Mouse (Mus musculus) midbrain, embryonic 11.5 days (tissue): ENCODE measurements around the gene Itga2b. TPM values are rescaled to one million over a fixed set of nuclear protein-coding genes. Genes with fewer than 3 reads are reported as not detected.

Source experiments
- ATAC-seq: fragments of 200-750 bp; cut with Nextera tagmentation; 2 replicates; pipeline ENCODE4 v1.8.0; 2017; ENCODE audit warnings: moderate TSS enrichment, moderate library complexity; ENCODE audit not compliant: low FRiP score
- DNase-seq: peaks from one replicate; pipeline ENCODE4 v3.0.0; 2015; ENCODE audit warnings: low spot score; ENCODE audit errors: missing footprints
- H3K27ac ChIP-seq: fragments of 300-500 bp; sonication (generic); 2 replicates; pipeline ENCODE4 v1.5.1; 2014; ENCODE audit warnings: low read depth, low read length
- H3K27me3 ChIP-seq: fragments of 300-500 bp; sonication (generic); 2 replicates; pipeline ENCODE4 v1.6.1; 2014; ENCODE audit warnings: mild to moderate bottlenecking, low read length, moderate library complexity, mixed read lengths; ENCODE audit not compliant: control insufficient read depth, insufficient read depth
- H3K36me3 ChIP-seq: fragments of 300-500 bp; sonication (generic); 2 replicates; pipeline ENCODE4 v1.6.1; 2014; ENCODE audit warnings: mild to moderate bottlenecking, low read length, moderate library complexity, mixed read lengths; ENCODE audit not compliant: control insufficient read depth, insufficient read depth
- H3K4me1 ChIP-seq: fragments of 300-500 bp; sonication (generic); 2 replicates; pipeline ENCODE4 v1.6.1; 2014; ENCODE audit warnings: low read length; ENCODE audit not compliant: control insufficient read depth, insufficient read depth
- H3K4me2 ChIP-seq: fragments of 300-500 bp; sonication (generic); 2 replicates; pipeline ENCODE4 v1.6.1; 2014; ENCODE audit warnings: mild to moderate bottlenecking, moderate library complexity
- H3K4me3 ChIP-seq: fragments of 300-500 bp; sonication (generic); 2 replicates; pipeline ENCODE4 v1.5.1; 2014; ENCODE audit warnings: low read depth, low read length
- H3K9ac ChIP-seq: fragments of 300-500 bp; sonication (generic); 2 replicates; pipeline ENCODE4 v1.6.1; 2014; ENCODE audit warnings: low read length
- H3K9me3 ChIP-seq: fragments of 300-500 bp; sonication (generic); 2 replicates; pipeline ENCODE4 v1.6.1; 2016; ENCODE audit warnings: low read length; ENCODE audit not compliant: control insufficient read depth
- WGBS: fragments of 180-500 bp; shearing (Covaris S2); extraction: QIAGEN DNeasy Blood & Tissue Kit; methylation state at CpG from one replicate; pipeline ENCODE4 v1.1.7; 2014; 5-methylcytosine and 5-hydroxymethylcytosine counted together
- polyA plus RNA-seq: library from polyadenylated mRNA; unstranded; fragments of >200 nt; fragmentation: Nextera tagmentation; extraction: Ambion mirVana; gene quantifications from 2 replicates; pipeline ENCODE4 v1.2.1, GENCODE M21; 2014

The Itga2b gene
- polyA plus RNA-seq, 1 experiment from 2014 or later = 5.2 TPM

- peaks cover 6% of the 10 kb centered on the region for H3K4me1 ChIP-seq
- H3K27ac ChIP-seq = no peak overlapping the region
- H3K9me3 ChIP-seq = no peaks in the 10 kb centered on the region
- H3K27me3 ChIP-seq = no peaks in the 10 kb centered on the region
- DNase-seq (no peak), ATAC-seq (no peak)
- peak overlapping the region; percentile 43 for H3K9ac ChIP-seq
- 49% methylated on average over 3 of the region's 3 CpGs for WGBS
- no peaks in the 10 kb centered on the region for H3K36me3 ChIP-seq
- H3K4me2 ChIP-seq = peak overlapping the region; percentile 77
- peak overlapping the region; percentile 44 for H3K4me3 ChIP-seq
These were observed 40.4 kb downstream of the Itga2b start for GRCm38 (mm10) chr11:102429551-102429950.

- H3K9me3 ChIP-seq = no peaks in the 10 kb centered on the region
- ATAC-seq (no peak), DNase-seq (no peak)
- 73% methylated on average over 8 of the region's 8 CpGs for WGBS
- no peak overlapping the region for H3K27ac ChIP-seq
- H3K9ac ChIP-seq = no peak overlapping the region
- H3K4me1 ChIP-seq = peaks cover 4% of the 10 kb centered on the region
- H3K4me2 ChIP-seq = no peak overlapping the region
- no peaks in the 10 kb centered on the region for H3K27me3 ChIP-seq
- H3K36me3 ChIP-seq = no peaks in the 10 kb centered on the region
- no peak overlapping the region for H3K4me3 ChIP-seq
These were observed 40.9 kb downstream of the Itga2b start for GRCm38 (mm10) chr11:102428981-102429540.

GRCm38 (mm10) chr11:102425555-102426316 lies 44.2 kb downstream of the Itga2b start:
- peaks cover 4% of the 10 kb centered on the region for H3K4me1 ChIP-seq
- H3K4me3 ChIP-seq = no peak overlapping the region
- no peak overlapping the region for H3K4me2 ChIP-seq
- no peak for ATAC-seq
- no peaks in the 10 kb centered on the region for H3K36me3 ChIP-seq
- H3K27ac ChIP-seq = no peak overlapping the region
- H3K9ac ChIP-seq = no peak overlapping the region
- H3K27me3 ChIP-seq = no peaks in the 10 kb centered on the region
- DNase-seq = no peak
- no peaks in the 10 kb centered on the region for H3K9me3 ChIP-seq
- WGBS = 87% methylated on average over 8 of the region's 8 CpGs

- ATAC-seq (no peak), DNase-seq (no peak)
- Histone ChIP-seq H3K27ac (no peak overlapping the region), H3K4me2 (no peak overlapping the region), H3K27me3 (no peaks in the 10 kb centered on the region), H3K9ac (no peak overlapping the region), H3K4me1 (no peaks in the 10 kb centered on the region; the same call in 1 of the 2 replicates), H3K36me3 (no peaks in the 10 kb centered on the region), H3K9me3 (no peaks in the 10 kb centered on the region; the same call in 1 of the 2 replicates), H3K4me3 (no peak overlapping the region)
- WGBS = 72% methylated on average over 6 of the region's 6 CpGs
These were observed 45.3 kb downstream of the Itga2b start for GRCm38 (mm10) chr11:102424666-102425065.

- ATAC-seq = no peak
- no peaks in the 10 kb centered on the region for H3K27me3 ChIP-seq
- 56% methylated on average over 8 of the region's 8 CpGs for WGBS
These were observed 48.4 kb downstream of the Itga2b start for GRCm38 (mm10) chr11:102421559-102421958.

GRCm38 (mm10) chr11:102418887-102419286 lies 51.0 kb downstream of the Itga2b start:
- no peaks in the 10 kb centered on the region for H3K36me3 ChIP-seq
- H3K27ac ChIP-seq = no peak overlapping the region
- peak; percentile 78 for DNase-seq
- H3K9me3 ChIP-seq = no peaks in the 10 kb centered on the region; the same call in 1 of the 2 replicates
- H3K9ac ChIP-seq = no peak overlapping the region
- H3K4me1 ChIP-seq = no peaks in the 10 kb centered on the region
- no peak for ATAC-seq
- H3K4me2 ChIP-seq = no peak overlapping the region
- H3K4me3 ChIP-seq = no peak overlapping the region
- H3K27me3 ChIP-seq = no peaks in the 10 kb centered on the region

More at GRCm38 (mm10) chr11:102421559-102421958, 48.4 kb downstream of the Itga2b start:
- DNase-seq = no peak
- Histone ChIP-seq H3K4me2 (no peak overlapping the region), H3K9me3 (no peaks in the 10 kb centered on the region; the same call in 1 of the 2 replicates), H3K9ac (no peak overlapping the region), H3K36me3 (no peaks in the 10 kb centered on the region), H3K4me1 (no peaks in the 10 kb centered on the region), H3K4me3 (no peak overlapping the region), H3K27ac (no peak overlapping the region)

GRCm38 (mm10) chr11:102417160-102417559 lies 52.8 kb downstream of the Itga2b start:
- WGBS = 86% methylated on average over 1 of the region's 1 CpGs
- no peaks in the 10 kb centered on the region for H3K4me1 ChIP-seq
- ATAC-seq (no peak), DNase-seq (peak; percentile 75)
- H3K27me3 ChIP-seq = no peaks in the 10 kb centered on the region
- H3K9ac ChIP-seq = no peak overlapping the region
- H3K4me2 ChIP-seq = no peak overlapping the region
- no peak overlapping the region for H3K4me3 ChIP-seq
- no peak overlapping the region for H3K27ac ChIP-seq
- no peaks in the 10 kb centered on the region; the same call in 1 of the 2 replicates for H3K9me3 ChIP-seq
- no peaks in the 10 kb centered on the region for H3K36me3 ChIP-seq

- 77% methylated on average over 10 of the region's 10 CpGs for WGBS
- no peaks in the 10 kb centered on the region; the same call in 1 of the 2 replicates for H3K9me3 ChIP-seq
- H3K9ac ChIP-seq = no peak overlapping the region
- no peak overlapping the region for H3K4me3 ChIP-seq
- no peak overlapping the region for H3K27ac ChIP-seq
- no peaks in the 10 kb centered on the region for H3K27me3 ChIP-seq
- no peaks in the 10 kb centered on the region for H3K36me3 ChIP-seq
- H3K4me2 ChIP-seq = no peak overlapping the region
- DNase-seq (no peak), ATAC-seq (no peak)
- no peaks in the 10 kb centered on the region for H3K4me1 ChIP-seq
These were observed 54.7 kb downstream of the Itga2b start for GRCm38 (mm10) chr11:102415034-102415802.

- no peaks in the 10 kb centered on the region for H3K27me3 ChIP-seq
- no peak for ATAC-seq
- 77% methylated on average over 8 of the region's 8 CpGs for WGBS
- no peaks in the 10 kb centered on the region for H3K36me3 ChIP-seq
- H3K4me2 ChIP-seq = no peak overlapping the region
- no peak overlapping the region for H3K9ac ChIP-seq
- H3K4me3 ChIP-seq = no peak overlapping the region
- no peaks in the 10 kb centered on the region for H3K9me3 ChIP-seq
- no peaks in the 10 kb centered on the region; the same call in 1 of the 2 replicates for H3K4me1 ChIP-seq
- DNase-seq = no peak
- no peak overlapping the region for H3K27ac ChIP-seq
These were observed 56.9 kb downstream of the Itga2b start for GRCm38 (mm10) chr11:102413059-102413458.
